Mouse (Mus musculus): ENCODE measurements at regions not wholly inside any gene's neighbourhood (a gene's known extent, or its start where the extent isn't known, plus 50 kb on each side); places are given as distances from the start of the nearest gene placed in this dataset.
A peak's percentile ranks its signal among the peaks of the same experiment; 100 is the strongest.

DNA sequence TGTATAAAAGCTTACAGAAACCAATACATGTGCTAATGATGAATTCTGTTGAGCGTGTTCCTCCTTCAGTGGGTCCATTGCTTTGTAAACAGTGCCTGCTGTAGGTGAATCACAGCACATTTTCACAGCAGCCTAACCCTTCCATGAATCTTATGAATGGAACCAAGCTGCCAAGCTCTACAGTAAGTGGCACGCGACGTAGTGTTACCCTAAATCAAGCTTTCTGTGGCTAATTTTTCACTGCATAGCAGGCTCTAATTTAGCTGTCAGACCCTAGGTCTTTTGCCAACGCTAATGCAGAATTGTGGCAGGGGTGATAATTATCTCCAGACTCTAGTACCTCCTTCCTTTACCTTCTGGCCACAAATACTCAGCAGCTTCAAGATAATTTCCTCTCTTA, 339.0 kb upstream of the Ercc4 start:
- Histone ChIP-seq H3K27me3 (ENCODE audit: control insufficient read depth in 1 of 2, insufficient read depth in 2 of 2, low read length in 2 of 2) (no peaks in the 10 kb centered on the region), H3K36me3 (ENCODE audit: control insufficient read depth in 1 of 2, insufficient read depth in 2 of 2, low read length in 2 of 2) (no peaks in the 10 kb centered on the region), H3K79me2 (ENCODE audit: control insufficient read depth, insufficient read depth, low read length, poor library complexity) (no peaks in the 10 kb centered on the region), H3K4me1 (ENCODE audit: control insufficient read depth in 1 of 2, insufficient read depth in 2 of 2, low read length in 2 of 2) (no peaks in the 10 kb centered on the region), H3K27ac (ENCODE audit: control insufficient read depth, low read depth, low read length) (no peak overlapping the region), H3K4me3 (ENCODE audit: control insufficient read depth in 1 of 2, insufficient read depth in 1 of 2, low read depth in 2 of 2, low read length in 2 of 2) (no peak overlapping the region), H3K9ac (ENCODE audit: control insufficient read depth, low read depth, low read length, poor library complexity, severe bottlenecking) (no peak overlapping the region), H3K9me3 (replicated peaks; ENCODE audit: insufficient read depth, low read length) (no peaks in the 10 kb centered on the region)
- DNase-seq (ENCODE audit: low read depth, low spot score): no peak
- TF ChIP-seq TBP (IDR thresholded peaks at IDR 0.05; ENCODE audit: low read depth, low read length) (no peak), ZNF384 (IDR thresholded peaks at IDR 0.05; ENCODE audit: low read depth, low read length) (no peak), MYC (IDR thresholded peaks at IDR 0.05; ENCODE audit: low read depth, low read length) (no peak), ZMIZ1 (IDR thresholded peaks at IDR 0.05; ENCODE audit: low read depth, low read length) (no peak)

DNA sequence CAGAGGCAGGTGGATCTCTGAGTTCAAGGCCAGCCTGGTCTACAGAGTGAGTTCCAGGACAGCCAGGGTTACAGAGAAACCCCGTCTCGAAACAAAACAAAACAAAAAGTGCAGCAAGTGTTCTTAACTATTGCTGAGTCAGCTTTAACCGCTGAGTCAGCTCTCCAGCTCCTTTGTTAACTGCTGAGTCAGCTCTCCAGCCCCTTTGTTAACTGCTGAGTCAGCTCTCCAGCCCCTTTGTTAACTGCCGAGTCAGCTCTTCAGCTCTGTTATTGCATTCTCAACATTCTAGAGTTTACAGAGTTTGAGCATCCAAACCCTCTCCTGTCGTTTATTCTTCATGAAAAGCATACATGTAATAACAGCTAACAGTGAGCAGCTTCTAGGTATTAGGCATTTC, 336.9 kb upstream of the Ercc4 start:
- Histone ChIP-seq H3K27me3 (ENCODE audit: control insufficient read depth in 1 of 2, insufficient read depth in 2 of 2, low read length in 2 of 2) (no peaks in the 10 kb centered on the region), H3K9ac (ENCODE audit: control insufficient read depth, low read depth, low read length, poor library complexity, severe bottlenecking) (no peak overlapping the region), H3K4me1 (ENCODE audit: control insufficient read depth in 1 of 2, insufficient read depth in 2 of 2, low read length in 2 of 2) (no peaks in the 10 kb centered on the region), H3K4me3 (ENCODE audit: control insufficient read depth in 1 of 2, insufficient read depth in 1 of 2, low read depth in 2 of 2, low read length in 2 of 2) (no peak overlapping the region), H3K79me2 (ENCODE audit: control insufficient read depth, insufficient read depth, low read length, poor library complexity) (no peaks in the 10 kb centered on the region), H3K27ac (ENCODE audit: control insufficient read depth, low read depth, low read length) (no peak overlapping the region), H3K36me3 (ENCODE audit: control insufficient read depth in 1 of 2, insufficient read depth in 2 of 2, low read length in 2 of 2) (no peaks in the 10 kb centered on the region), H3K9me3 (replicated peaks; ENCODE audit: insufficient read depth, low read length) (no peaks in the 10 kb centered on the region)
- no peak for DNase-seq (ENCODE audit: low read depth, low spot score)
- TF ChIP-seq MAX (IDR thresholded peaks at IDR 0.05; ENCODE audit: low read length) (no peak), MAFK (IDR thresholded peaks at IDR 0.05; ENCODE audit: borderline replicate concordance, low read depth, low read length) (peak; percentile 56; the same call in 1 of the 2 replicates), POLR2A (IDR thresholded peaks at IDR 0.05; ENCODE audit: control insufficient read depth in 1 of 2, insufficient read depth in 1 of 2, low read depth in 1 of 2, low read length in 2 of 2, poor library complexity in 1 of 2) (no peak)

DNA sequence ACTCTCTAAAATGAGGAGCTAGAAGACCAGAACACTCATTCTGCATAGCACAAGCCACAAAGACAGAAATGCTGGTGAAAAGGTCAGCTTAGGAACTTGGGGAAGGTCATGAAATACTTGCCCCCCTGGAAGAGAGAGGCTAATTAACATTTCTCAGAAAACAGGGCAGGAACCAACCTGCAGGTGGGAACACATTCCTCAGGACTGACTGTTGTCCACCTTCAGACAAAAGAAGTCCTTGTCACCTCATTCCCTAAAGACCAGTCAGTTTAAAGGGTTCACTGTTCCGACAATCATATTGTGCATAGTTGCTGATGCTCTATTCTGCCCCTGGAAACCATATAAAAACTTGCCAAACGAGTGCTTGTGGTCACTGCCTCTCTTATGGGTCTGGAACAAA, 333.6 kb upstream of the Ercc4 start:
- H3K79me2 ChIP-seq (ENCODE audit: control insufficient read depth, insufficient read depth, low read length, poor library complexity): no peaks in the 10 kb centered on the region
- no peak overlapping the region for H3K9ac ChIP-seq (ENCODE audit: control insufficient read depth, low read depth, low read length, poor library complexity, severe bottlenecking)
- H3K4me1 ChIP-seq (ENCODE audit: control insufficient read depth in 1 of 2, insufficient read depth in 2 of 2, low read length in 2 of 2): no peaks in the 10 kb centered on the region
- H3K4me3 ChIP-seq (ENCODE audit: control insufficient read depth in 1 of 2, insufficient read depth in 1 of 2, low read depth in 2 of 2, low read length in 2 of 2): no peak overlapping the region
- no peaks in the 10 kb centered on the region for H3K9me3 ChIP-seq (replicated peaks; ENCODE audit: insufficient read depth, low read length)
- no peak for DNase-seq (ENCODE audit: low read depth, low spot score)
- H3K27ac ChIP-seq (ENCODE audit: control insufficient read depth, low read depth, low read length): no peak overlapping the region
- H3K36me3 ChIP-seq (ENCODE audit: control insufficient read depth in 1 of 2, insufficient read depth in 2 of 2, low read length in 2 of 2): no peaks in the 10 kb centered on the region
- H3K27me3 ChIP-seq (ENCODE audit: control insufficient read depth in 1 of 2, insufficient read depth in 2 of 2, low read length in 2 of 2): no peaks in the 10 kb centered on the region
- no peak for TF ChIP-seq RAD21 (IDR thresholded peaks at IDR 0.05; ENCODE audit: low read depth, low read length)
- TF ChIP-seq UBTF (IDR thresholded peaks at IDR 0.05; ENCODE audit: borderline replicate concordance, insufficient read depth, low read depth, low read length): no peak
- TF ChIP-seq ELF1 (IDR thresholded peaks at IDR 0.05; ENCODE audit: low read depth, low read length): no peak
- TF ChIP-seq EP300 (IDR thresholded peaks at IDR 0.05; ENCODE audit: low read depth in 1 of 2, low read length in 2 of 2): no peak
- no peak for TF ChIP-seq GATA1 (IDR thresholded peaks at IDR 0.05; ENCODE audit: low read depth, low read length)
- no peak for TF ChIP-seq CHD1 (IDR thresholded peaks at IDR 0.05; ENCODE audit: low read depth, low read length)
- TF ChIP-seq CHD2 (IDR thresholded peaks at IDR 0.05; ENCODE audit: low read length): no peak
- no peak for TF ChIP-seq HCFC1 (IDR thresholded peaks at IDR 0.05; ENCODE audit: low read depth, low read length)
- no peak for TF ChIP-seq POLR2AphosphoS5 (IDR thresholded peaks at IDR 0.05; ENCODE audit: borderline replicate concordance, low read depth, low read length)
- TF ChIP-seq MYC (IDR thresholded peaks at IDR 0.05; ENCODE audit: low read depth, low read length): no peak
- no peak for TF ChIP-seq ZKSCAN1 (IDR thresholded peaks at IDR 0.05; ENCODE audit: low read depth, low read length)
- no peak for TF ChIP-seq ZC3H11A (IDR thresholded peaks at IDR 0.05; ENCODE audit: low read depth, low read length)
